Mouse (Mus musculus) heart, adult 11 months (tissue): ENCODE results near the gene Ccdc124.

Source experiments
- DNase-seq: peaks from one replicate; pipeline ENCODE4 v3.0.0; 2022

Gene Ccdc124

GRCm38 (mm10) chr8:70894771-70895545 is 21.2 kb upstream of the Ccdc124 start:
- peak; percentile 91 for DNase-seq

GRCm38 (mm10) chr8:70894385-70894720 is 20.6 kb upstream of the Ccdc124 start:
- no peak for DNase-seq

- DNase-seq: peak; percentile 96
Observed at GRCm38 (mm10) chr8:70893656-70894384, 20.1 kb upstream of the Ccdc124 start.

GRCm38 (mm10) chr8:70892896-70893655 is 19.3 kb upstream of the Ccdc124 start:
- DNase-seq: no peak

GRCm38 (mm10) chr8:70892022-70892895 is 18.5 kb upstream of the Ccdc124 start, which contains the start of gene Slc5a5:
TSS of gene Slc5a5 (minus strand) at chr8:70892757.
- DNase-seq: no peak

- no peak for DNase-seq
Observed at GRCm38 (mm10) chr8:70891356-70891755, 17.6 kb upstream of the Ccdc124 start.

GRCm38 (mm10) chr8:70890656-70891055 is 16.9 kb upstream of the Ccdc124 start:
- no peak for DNase-seq

GRCm38 (mm10) chr8:70887669-70888068 is 13.9 kb upstream of the Ccdc124 start:
- no peak for DNase-seq

GRCm38 (mm10) chr8:70885612-70886011 is 11.9 kb upstream of the Ccdc124 start:
- no peak for DNase-seq

- DNase-seq: peak; percentile 91
Observed at GRCm38 (mm10) chr8:70884683-70885082, 10.9 kb upstream of the Ccdc124 start.

GRCm38 (mm10) chr8:70884186-70884585 is 10.5 kb upstream of the Ccdc124 start:
- no peak for DNase-seq

GRCm38 (mm10) chr8:70880546-70880945 is 6.8 kb upstream of the Ccdc124 start:
- peak; percentile 94 for DNase-seq

- DNase-seq: peak; percentile 96
Observed at GRCm38 (mm10) chr8:70880126-70880525, 6.4 kb upstream of the Ccdc124 start.

GRCm38 (mm10) chr8:70879500-70879899 is 5.8 kb upstream of the Ccdc124 start:
- DNase-seq: no peak

GRCm38 (mm10) chr8:70878178-70878577 is 4.4 kb upstream of the Ccdc124 start:
- DNase-seq: no peak

- DNase-seq: no peak
Observed at GRCm38 (mm10) chr8:70876382-70876781, 2.6 kb upstream of the Ccdc124 start.

- DNase-seq: peak; percentile 93
Observed at GRCm38 (mm10) chr8:70874441-70874840, 706 bp upstream of the Ccdc124 start.

GRCm38 (mm10) chr8:70872643-70873363 is 932 bp downstream of the Ccdc124 start:
- DNase-seq: no peak

- DNase-seq: peak; percentile 93
Observed at GRCm38 (mm10) chr8:70871195-70871807, 2.4 kb downstream of the Ccdc124 start.

- DNase-seq: peak; percentile 98
Observed at GRCm38 (mm10) chr8:70869601-70870041, 4.1 kb downstream of the Ccdc124 start.

- DNase-seq: no peak
Observed at GRCm38 (mm10) chr8:70869199-70869571, 4.5 kb downstream of the Ccdc124 start.
